Mouse (Mus musculus) liver, adult 2 months (tissue): Measurements from ENCODE around the gene Pum1. TPM values are rescaled to one million over a fixed set of nuclear protein-coding genes. Genes with fewer than 3 reads are reported as not detected.
"Not testable (repeated sequence)": the region's sequence is repeated elsewhere in the genome, so short reads cannot be mapped to it uniquely, and the experiment has no call there.

Experiments
- DNase-seq: peaks from one replicate; pipeline ENCODE4 v3.0.0-alpha.2; 2011; ENCODE audit warnings: low read depth, low spot score; ENCODE audit errors: extremely low read depth
- H3K27ac ChIP-seq: fragments of 200-500 bp; replicated peaks from 2 replicates; pipeline ENCODE4 v1.5.1; 2012; ENCODE audit warnings: low read depth, mild to moderate bottlenecking, control low read depth, inconsistent platforms, low read length; ENCODE audit not compliant: insufficient read depth
- H3K27me3 ChIP-seq: fragments of 200-500 bp; 2 replicates; pipeline ENCODE4 v1.6.1; 2012; ENCODE audit warnings: mild to moderate bottlenecking, moderate library complexity, low read length, inconsistent platforms; ENCODE audit not compliant: control insufficient read depth, insufficient read depth
- H3K36me3 ChIP-seq: fragments of 200-500 bp; 2 replicates; pipeline ENCODE4 v1.6.1; 2012; ENCODE audit warnings: low read length, inconsistent platforms; ENCODE audit not compliant: control insufficient read depth, insufficient read depth
- H3K4me1 ChIP-seq: fragments of 200-500 bp; 2 replicates; pipeline ENCODE4 v1.6.1; 2011; ENCODE audit warnings: low read length; ENCODE audit not compliant: control insufficient read depth, insufficient read depth
- H3K4me3 ChIP-seq: fragments of 200-500 bp; 2 replicates; pipeline ENCODE4 v1.5.1; 2011; ENCODE audit warnings: low read depth, mild to moderate bottlenecking, control low read depth, low read length, moderate library complexity; ENCODE audit not compliant: insufficient read depth
- H3K79me2 ChIP-seq: fragments of 200-500 bp; 2 replicates; pipeline ENCODE4 v1.6.1; 2012; ENCODE audit warnings: inconsistent platforms, mild to moderate bottlenecking, low read length, moderate library complexity; ENCODE audit not compliant: control insufficient read depth, insufficient read depth
- H3K9ac ChIP-seq: fragments of 200-500 bp; 2 replicates; pipeline ENCODE4 v1.6.1; 2012; ENCODE audit warnings: low read depth, mild to moderate bottlenecking, control low read depth, inconsistent platforms, low read length
- CTCF ChIP-seq: fragments of 200-500 bp; IDR thresholded peaks from 2 replicates; pipeline ENCODE4 v1.5.1; 2011; ENCODE audit warnings: low read depth, low read length, control low read depth
- POLR2A ChIP-seq: fragments of 200-500 bp; IDR thresholded peaks from 2 replicates; pipeline ENCODE4 v1.6.1; 2011; ENCODE audit warnings: low read length, control low read depth; ENCODE audit not compliant: insufficient read depth; ENCODE audit errors: extremely low read depth
- WGBS: fragments of 180-500 bp; shearing (Covaris S2); methylation state at CpG from one replicate; pipeline ENCODE4 v1.1.7; 2018; 5-methylcytosine and 5-hydroxymethylcytosine counted together
- polyA plus RNA-seq: library from polyadenylated mRNA; depleted of rRNA; stranded (reverse); fragments of >200 nt; gene quantifications from 2 replicates; pipeline ENCODE4 v1.2.3, GENCODE M21; 2012
- total RNA-seq: library from RNA; depleted of rRNA; stranded (reverse); fragments of >200 nt; gene quantifications from 2 replicates; pipeline ENCODE4 v1.2.3, GENCODE M21; 2014

Pum1 gene
- total and polyA plus RNA-seq, 2 experiments, result 25.4 to 30.3 TPM

GRCm38 (mm10) chr4:130664414-130665029 lies 1.4 kb downstream of the Pum1 start:
- Histone ChIP-seq H3K4me1 (peaks cover 21% of the 10 kb centered on the region), H3K27me3 (no peaks in the 10 kb centered on the region), H3K9ac (peak overlapping the region; percentile 87), H3K4me3 (peak overlapping the region; percentile 92), H3K79me2 (peaks cover 26% of the 10 kb centered on the region; the same call in 1 of the 2 replicates), H3K27ac (peak overlapping the region; percentile 88), H3K36me3 (peaks cover 2% of the 10 kb centered on the region; the same call in 1 of the 2 replicates)
- under 1% methylated on average over 7 of the region's 7 CpGs for WGBS
- TF ChIP-seq POLR2A, result no peak
- TF ChIP-seq CTCF, result no peak
- peak; percentile 41 for DNase-seq

- peak overlapping the region; percentile 38 for H3K27ac ChIP-seq
- peaks cover 3% of the 10 kb centered on the region; the same call in 1 of the 2 replicates for H3K36me3 ChIP-seq
- H3K79me2 ChIP-seq, result peaks cover 26% of the 10 kb centered on the region; the same call in 1 of the 2 replicates
- H3K4me1 ChIP-seq, result peaks cover 21% of the 10 kb centered on the region
- no peak for TF ChIP-seq POLR2A
- TF ChIP-seq CTCF, result no peak
- DNase-seq, result peak; percentile 90
- peak overlapping the region; percentile 38 for H3K9ac ChIP-seq
- WGBS, result 0% methylated on average over 1 of the region's 1 CpGs
- H3K4me3 ChIP-seq, result no peak overlapping the region; the same call in 1 of the 2 replicates
- H3K27me3 ChIP-seq, result no peaks in the 10 kb centered on the region
Measured at GRCm38 (mm10) chr4:130665176-130665575, 2.1 kb downstream of the Pum1 start.

- Histone ChIP-seq H3K36me3 (peaks cover 21% of the 10 kb centered on the region), H3K9ac (no peak overlapping the region), H3K4me3 (no peak overlapping the region), H3K79me2 (peaks cover 44% of the 10 kb centered on the region), H3K4me1 (peaks cover 30% of the 10 kb centered on the region), H3K27ac (peak overlapping the region; percentile 53), H3K27me3 (no peaks in the 10 kb centered on the region)
- TF ChIP-seq CTCF, result no peak
- TF ChIP-seq POLR2A, result no peak
- peak; percentile 84 for DNase-seq
- 12% methylated on average over 2 of the region's 2 CpGs for WGBS
Measured at GRCm38 (mm10) chr4:130667686-130668085, 4.6 kb downstream of the Pum1 start.

- Histone ChIP-seq H3K4me3 (no peak overlapping the region), H3K4me1 (peaks cover 29% of the 10 kb centered on the region), H3K9ac (no peak overlapping the region), H3K79me2 (peaks cover 41% of the 10 kb centered on the region), H3K27ac (no peak overlapping the region), H3K36me3 (peaks cover 25% of the 10 kb centered on the region), H3K27me3 (no peaks in the 10 kb centered on the region)
- TF ChIP-seq CTCF, result no peak
- TF ChIP-seq POLR2A, result no peak
- 6% methylated on average over 2 of the region's 2 CpGs for WGBS
- peak; percentile 61 for DNase-seq
Measured at GRCm38 (mm10) chr4:130668541-130668940, 5.4 kb downstream of the Pum1 start.

GRCm38 (mm10) chr4:130668991-130669390 lies 5.9 kb downstream of the Pum1 start:
- H3K4me1 ChIP-seq, result peaks cover 29% of the 10 kb centered on the region
- H3K9ac ChIP-seq, result no peak overlapping the region
- TF ChIP-seq POLR2A (no peak), CTCF (no peak)
- no peaks in the 10 kb centered on the region for H3K27me3 ChIP-seq
- peaks cover 37% of the 10 kb centered on the region for H3K79me2 ChIP-seq
- WGBS, result 39% methylated on average over 7 of the region's 7 CpGs
- no peak for DNase-seq
- H3K36me3 ChIP-seq, result peaks cover 25% of the 10 kb centered on the region
- H3K27ac ChIP-seq, result no peak overlapping the region
- H3K4me3 ChIP-seq, result no peak overlapping the region

GRCm38 (mm10) chr4:130670023-130670422 lies 6.9 kb downstream of the Pum1 start:
- DNase-seq, H3K27ac ChIP-seq, H3K27me3 ChIP-seq, H3K9ac ChIP-seq, H3K4me3 ChIP-seq: not testable (repeated sequence)
- WGBS, result 57% methylated on average over 5 of the region's 5 CpGs
- Histone ChIP-seq H3K79me2 (peaks cover 36% of the 10 kb centered on the region), H3K4me1 (peaks cover 29% of the 10 kb centered on the region), H3K36me3 (peaks cover 32% of the 10 kb centered on the region)
